Mouse (Mus musculus) MEL (cell line): ENCODE data around the gene Brms1. TPM values are rescaled to one million over a fixed set of nuclear protein-coding genes. Genes with fewer than 3 reads are reported as not detected.

Source experiments
- DNase-seq: peaks from one replicate; pipeline ENCODE4 v3.0.0; 2011; ENCODE audit warnings: low read depth, low spot score
- H3K27ac ChIP-seq: 2 replicates; pipeline ENCODE4 v1.5.1; 2012; ENCODE audit warnings: low read depth, mild to moderate bottlenecking, control low read depth, low read length, moderate library complexity; ENCODE audit not compliant: control insufficient read depth
- H3K27me3 ChIP-seq, 2 experiments: fragments of 150-350 bp in 1 of 2; sonication (generic) in 1 of 2; 2 replicates each; pipeline ENCODE4 v1.6.1; 2012; ENCODE audit warnings: low read length in 2 of 2, mild to moderate bottlenecking in 2 of 2, improper control_type of control experiment in 1 of 2, moderate library complexity in 1 of 2; ENCODE audit not compliant: insufficient read depth in 2 of 2, control insufficient read depth in 1 of 2
- H3K36me3 ChIP-seq, 2 experiments: 2 replicates each; pipeline ENCODE4 v1.6.1; 2012 to 2014; ENCODE audit warnings: low read length in 2 of 2, improper control_type of control experiment in 1 of 2, inconsistent platforms in 1 of 2, mild to moderate bottlenecking in 1 of 2; ENCODE audit not compliant: insufficient read depth in 2 of 2, control insufficient read depth in 1 of 2
- H3K4me1 ChIP-seq, 2 experiments: fragments of 150-350 bp in 1 of 2; sonication (generic) in 1 of 2; 2 replicates each; pipeline ENCODE4 v1.6.1; 2012; ENCODE audit warnings: low read length in 2 of 2, improper control_type of control experiment in 1 of 2, mild to moderate bottlenecking in 1 of 2; ENCODE audit not compliant: insufficient read depth in 2 of 2, control insufficient read depth in 1 of 2
- H3K4me3 ChIP-seq, 2 experiments: fragments of 150-350 bp in 1 of 2; sonication (generic) in 1 of 2; 2 replicates each; pipeline ENCODE4 v1.5.1; 2012; ENCODE audit warnings: low read depth in 2 of 2, low read length in 2 of 2, mild to moderate bottlenecking in 2 of 2, moderate library complexity in 2 of 2, control low read depth in 1 of 2, improper control_type of control experiment in 1 of 2; ENCODE audit not compliant: control insufficient read depth in 1 of 2, insufficient read depth in 1 of 2
- H3K79me2 ChIP-seq: 2 replicates; pipeline ENCODE4 v1.6.1; 2012; ENCODE audit warnings: mild to moderate bottlenecking, low read length, moderate library complexity; ENCODE audit not compliant: control insufficient read depth, poor library complexity, insufficient read depth
- H3K9ac ChIP-seq: 2 replicates; pipeline ENCODE4 v1.6.1; 2012; ENCODE audit warnings: low read depth, mild to moderate bottlenecking, control low read depth, low read length, moderate library complexity; ENCODE audit not compliant: control insufficient read depth, poor library complexity, severe bottlenecking
- H3K9me3 ChIP-seq: fragments of 150-350 bp; sonication (generic); replicated peaks from 2 replicates; pipeline ENCODE4 v1.6.1; 2012; ENCODE audit warnings: mild to moderate bottlenecking, low read length, improper control_type of control experiment, moderate library complexity; ENCODE audit not compliant: insufficient read depth
- CHD2 ChIP-seq: IDR thresholded peaks from 2 replicates; pipeline ENCODE4 v1.6.1; 2011; ENCODE audit warnings: low read length, improper control_type of control experiment
- CTCF ChIP-seq, 3 experiments: IDR thresholded peaks in 2 of 3; conservative IDR thresholded peaks in 1 of 3; 2 replicates each; pipeline ENCODE4 v1.5.1; 2011 to 2012; ENCODE audit warnings: low read length in 3 of 3, low read depth in 2 of 3, mild to moderate bottlenecking in 2 of 3, improper control_type of control experiment in 1 of 3, inconsistent platforms in 1 of 3, mixed read lengths in 1 of 3, moderate library complexity in 1 of 3; ENCODE audit not compliant: control insufficient read depth in 1 of 3, insufficient read depth in 1 of 3, poor library complexity in 1 of 3, severe bottlenecking in 1 of 3
- E2F4 ChIP-seq: IDR thresholded peaks from 2 replicates; pipeline ENCODE4 v1.6.1; 2011; ENCODE audit warnings: low read depth, low read length, improper control_type of control experiment, borderline replicate concordance
- ELF1 ChIP-seq: IDR thresholded peaks from 2 replicates; pipeline ENCODE4 v1.6.1; 2014; ENCODE audit warnings: low read depth, mild to moderate bottlenecking, inconsistent platforms, low read length, improper control_type of control experiment, moderate library complexity
- EP300 ChIP-seq, 2 experiments: IDR thresholded peaks; 2 replicates each; pipeline ENCODE4 v1.6.1; 2011; ENCODE audit warnings: improper control_type of control experiment in 2 of 2, low read length in 2 of 2, low read depth in 1 of 2, mild to moderate bottlenecking in 1 of 2
- GABPA ChIP-seq: IDR thresholded peaks from 2 replicates; pipeline ENCODE4 v1.6.1; 2012; ENCODE audit warnings: low read depth, mild to moderate bottlenecking, inconsistent platforms, low read length, improper control_type of control experiment, moderate library complexity
- GATA1 ChIP-seq: IDR thresholded peaks from 2 replicates; pipeline ENCODE4 v1.6.1; 2011; ENCODE audit warnings: low read depth, low read length, improper control_type of control experiment
- HCFC1 ChIP-seq: IDR thresholded peaks from 2 replicates; pipeline ENCODE4 v1.6.1; 2012; ENCODE audit warnings: low read depth, mild to moderate bottlenecking, inconsistent platforms, low read length, improper control_type of control experiment, moderate library complexity
- JUND ChIP-seq: IDR thresholded peaks from 2 replicates; pipeline ENCODE4 v1.6.1; 2011; ENCODE audit warnings: low read depth, mild to moderate bottlenecking, improper control_type of control experiment, low read length
- KAT2A ChIP-seq: conservative IDR thresholded peaks from 2 replicates; pipeline ENCODE4 v1.6.1; 2012; ENCODE audit warnings: low read depth, low read length, improper control_type of control experiment, inconsistent platforms
- MAFK ChIP-seq: IDR thresholded peaks from 2 replicates; pipeline ENCODE4 v1.6.1; 2011; ENCODE audit warnings: low read depth, mild to moderate bottlenecking, low read length, improper control_type of control experiment, borderline replicate concordance
- MAX ChIP-seq: IDR thresholded peaks from 2 replicates; pipeline ENCODE4 v1.6.1; 2011; ENCODE audit warnings: low read length, improper control_type of control experiment
- MAZ ChIP-seq: IDR thresholded peaks from 2 replicates; pipeline ENCODE4 v1.6.1; 2012; ENCODE audit warnings: low read depth, mild to moderate bottlenecking, inconsistent platforms, low read length, improper control_type of control experiment
- MEF2A ChIP-seq: IDR thresholded peaks from 2 replicates; pipeline ENCODE4 v1.6.1; 2014; ENCODE audit warnings: low read depth, mild to moderate bottlenecking, inconsistent platforms, low read length, improper control_type of control experiment; ENCODE audit not compliant: poor library complexity, insufficient replicate concordance, severe bottlenecking; ENCODE audit errors: extremely low read depth
- MXI1 ChIP-seq: IDR thresholded peaks from 2 replicates; pipeline ENCODE4 v1.6.1; 2011; ENCODE audit warnings: mild to moderate bottlenecking, low read depth, low read length, improper control_type of control experiment
- MYB ChIP-seq: IDR thresholded peaks from 2 replicates; pipeline ENCODE4 v1.6.1; 2011; ENCODE audit warnings: mild to moderate bottlenecking, low read depth, low read length, improper control_type of control experiment
- MYC ChIP-seq: IDR thresholded peaks from 2 replicates; pipeline ENCODE4 v1.6.1; 2011; ENCODE audit warnings: low read depth, mild to moderate bottlenecking, low read length, improper control_type of control experiment, moderate library complexity
- NELFE ChIP-seq: IDR thresholded peaks from 2 replicates; pipeline ENCODE4 v1.6.1; 2011; ENCODE audit warnings: low read depth, low read length, improper control_type of control experiment
- NRF1 ChIP-seq: IDR thresholded peaks from 2 replicates; pipeline ENCODE4 v1.6.1; 2014; ENCODE audit warnings: low read depth, mild to moderate bottlenecking, inconsistent platforms, low read length, improper control_type of control experiment, moderate library complexity; ENCODE audit not compliant: poor library complexity, insufficient read depth, severe bottlenecking
- POLR2A ChIP-seq, 2 experiments: IDR thresholded peaks; 2 replicates each; pipeline ENCODE4 v1.6.1; 2011 to 2012; ENCODE audit warnings: low read length in 2 of 2, mild to moderate bottlenecking in 2 of 2, control low read depth in 1 of 2, improper control_type of control experiment in 1 of 2, low read depth in 1 of 2, moderate library complexity in 1 of 2; ENCODE audit not compliant: control insufficient read depth in 1 of 2, insufficient read depth in 1 of 2, poor library complexity in 1 of 2
- POLR2AphosphoS2 ChIP-seq: IDR thresholded peaks from 2 replicates; pipeline ENCODE4 v1.6.1; 2011; ENCODE audit warnings: low read length, improper control_type of control experiment
- POLR2AphosphoS5 ChIP-seq: IDR thresholded peaks from 2 replicates; pipeline ENCODE4 v1.6.1; 2012; ENCODE audit warnings: low read depth, borderline replicate concordance, mild to moderate bottlenecking, inconsistent platforms, low read length, moderate library complexity, mixed read lengths
- RAD21 ChIP-seq: IDR thresholded peaks from 2 replicates; pipeline ENCODE4 v1.6.1; 2011; ENCODE audit warnings: mild to moderate bottlenecking, low read depth, low read length, improper control_type of control experiment
- RCOR1 ChIP-seq: IDR thresholded peaks from 2 replicates; pipeline ENCODE4 v1.6.1; 2012; ENCODE audit warnings: low read depth, mild to moderate bottlenecking, inconsistent platforms, low read length, improper control_type of control experiment
- SIN3A ChIP-seq: IDR thresholded peaks from 2 replicates; pipeline ENCODE4 v1.6.1; 2012; ENCODE audit warnings: low read length, improper control_type of control experiment, inconsistent platforms
- SMC3 ChIP-seq: IDR thresholded peaks from 2 replicates; pipeline ENCODE4 v1.6.1; 2011; ENCODE audit warnings: low read depth, low read length, improper control_type of control experiment
- TBP ChIP-seq: IDR thresholded peaks from 2 replicates; pipeline ENCODE4 v1.8.0; 2011; ENCODE audit warnings: low read depth, low read length, improper control_type of control experiment
- TCF12 ChIP-seq: IDR thresholded peaks from 2 replicates; pipeline ENCODE4 v1.6.1; 2014; ENCODE audit warnings: low read depth, mild to moderate bottlenecking, inconsistent platforms, low read length, improper control_type of control experiment, moderate library complexity
- USF1 ChIP-seq: IDR thresholded peaks from 2 replicates; pipeline ENCODE4 v1.6.1; 2014; ENCODE audit warnings: low read depth, mild to moderate bottlenecking, inconsistent platforms, low read length, improper control_type of control experiment, moderate library complexity
- ZC3H11A ChIP-seq: IDR thresholded peaks from 2 replicates; pipeline ENCODE4 v1.6.1; 2012; ENCODE audit warnings: low read depth, mild to moderate bottlenecking, inconsistent platforms, low read length, improper control_type of control experiment
- ZKSCAN1 ChIP-seq: IDR thresholded peaks from 2 replicates; pipeline ENCODE4 v1.6.1; 2012; ENCODE audit warnings: low read depth, mild to moderate bottlenecking, inconsistent platforms, low read length, improper control_type of control experiment, moderate library complexity
- ZMIZ1 ChIP-seq: IDR thresholded peaks from 2 replicates; pipeline ENCODE4 v1.6.1; 2012; ENCODE audit warnings: low read depth, mild to moderate bottlenecking, inconsistent platforms, low read length, improper control_type of control experiment, moderate library complexity
- ZNF384 ChIP-seq: IDR thresholded peaks from 2 replicates; pipeline ENCODE4 v1.6.1; 2012; ENCODE audit warnings: low read depth, mild to moderate bottlenecking, inconsistent platforms, low read length, improper control_type of control experiment
- polyA plus RNA-seq, 2 experiments: library from polyadenylated mRNA; stranded (reverse) in 1 of 2; unstranded in 1 of 2; fragments of >175 nt in 1 of 2; fragments of >200 nt in 1 of 2; gene quantifications; 2 replicates each; pipeline versions ENCODE4 v1.2.1 to v1.2.4; 2012; ENCODE audit warnings: low replicate concordance in 2 of 2, low read depth in 1 of 2; ENCODE audit not compliant: insufficient read length in 2 of 2, insufficient read depth in 1 of 2, missing spikeins in 1 of 2
- total RNA-seq: library from RNA; depleted of rRNA; stranded (reverse); fragments of 300-350 nt; gene quantifications from 2 replicates; pipeline ENCODE4 v1.2.3, GENCODE M21; 2012

Gene Brms1
- total and polyA plus RNA-seq, 3 experiments: 29.6 to 78.6 TPM; not detected in 1

GRCm38 (mm10) chr19:5087884-5088728 is 47.0 kb downstream of the Brms1 start, which contains the start of gene Yif1a:
TSS of gene Yif1a (plus strand) at chr19:5088538.
- H3K4me1 ChIP-seq: peaks cover 0 to 11% of the 10 kb centered on the region in 2 experiments; a peak in 1 of 4 replicates
- peak within 1 kb of the TSS; percentile 83 for H3K9ac ChIP-seq
- peaks cover 5 to 15% of the 10 kb centered on the region in 2 experiments for H3K27me3 ChIP-seq
- H3K27ac ChIP-seq: peak within 1 kb of the TSS; percentile 62
- H3K36me3 ChIP-seq: no peaks in the 10 kb centered on the region; a peak in 1 of 4 replicates
- H3K9me3 ChIP-seq: no peaks in the 10 kb centered on the region
- peak; percentile 100 for DNase-seq
- TF ChIP-seq MYC: no peak
- peak; percentile 78 for TF ChIP-seq NELFE
- TF ChIP-seq USF1: 0 out of 2 replicates have a peak, but pooled peaks have one; percentile 5
- TF ChIP-seq ZMIZ1: peak; percentile 48; the same call in 1 of the 2 replicates
- TF ChIP-seq SIN3A: peak; percentile 100
- TF ChIP-seq MAFK: no peak
- no peak for TF ChIP-seq MEF2A
- peak; percentile 63 for TF ChIP-seq TBP
- TF ChIP-seq SMC3: peak; percentile 53
- peak; percentile 74 for TF ChIP-seq CHD2
- peak; percentile 39 to 62 (median 59) for TF ChIP-seq CTCF (IDR thresholded peaks at IDR 0.05 in 2 of 3, conservative IDR thresholded peaks at IDR 0.05 in 1 of 3; ENCODE audit: control insufficient read depth in 1 of 3, insufficient read depth in 1 of 3, low read depth in 2 of 3, low read length in 3 of 3, poor library complexity in 1 of 3, severe bottlenecking in 1 of 3)
- peak; percentile 94 for TF ChIP-seq ELF1
- peak; percentile 9; the same call in 1 of the 2 replicates for TF ChIP-seq RAD21
- TF ChIP-seq MYB: no peak
- TF ChIP-seq MXI1: peak; percentile 98
- TF ChIP-seq MAZ: peak; percentile 93
- no peak for TF ChIP-seq GABPA
- no peak for TF ChIP-seq ZC3H11A
- TF ChIP-seq JUND: no peak
- TF ChIP-seq E2F4: no peak
- TF ChIP-seq POLR2AphosphoS2: 0 out of 2 replicates have a peak, but pooled peaks have one; percentile 44
- 0 out of 2 replicates have a peak, but pooled peaks have one; percentile 2 for TF ChIP-seq GATA1
- no peak for TF ChIP-seq EP300 (IDR thresholded peaks at IDR 0.05; ENCODE audit: low read depth in 1 of 2, low read length in 2 of 2)
- TF ChIP-seq MAX: peak; percentile 44; the same call in 1 of the 2 replicates
- TF ChIP-seq NRF1: peak; percentile 82
- TF ChIP-seq POLR2AphosphoS5: no peak
- TF ChIP-seq ZKSCAN1: no peak
- TF ChIP-seq KAT2A: peak; percentile 73
- TF ChIP-seq TCF12: no peak
- peak; percentile 90 for TF ChIP-seq HCFC1
- no peak for TF ChIP-seq ZNF384
- TF ChIP-seq RCOR1: no peak
- TF ChIP-seq POLR2A (IDR thresholded peaks at IDR 0.05; ENCODE audit: control insufficient read depth in 1 of 2, insufficient read depth in 1 of 2, low read depth in 1 of 2, low read length in 2 of 2, poor library complexity in 1 of 2): peak; percentile 79 to 87
- peaks cover 3% of the 10 kb centered on the region; the same call in 1 of the 2 replicates for H3K79me2 ChIP-seq
- peak within 1 kb of the TSS; percentile 98 for H3K4me3 ChIP-seq
